Comparison of ENCODE assay signal across 8 mouse cellular contexts in genomic region chr8:64206411-64206861, GRCm38 (mm10). TPM values are rescaled to one million over a fixed set of nuclear protein-coding genes. Genes with fewer than 3 reads are reported as not detected.
DNase-seq lines count a peak whose midpoint lies in the region; ATAC-seq and TF ChIP-seq lines count a peak whose summit lies in the region.

No protein-coding gene starts in this region.

- WGBS in cerebellum, adult 2 months: 1% methylated on average over 12 of the region's 12 CpGs
- WGBS in forebrain, postnatal 0 days: under 1% methylated on average over 12 of the region's 12 CpGs
- WGBS in hindbrain, embryonic 10.5 days: under 1% methylated on average over 12 of the region's 12 CpGs
- 2% methylated on average over 12 of the region's 12 CpGs for WGBS in small intestine, adult 2 months

- DNase-seq in adipocyte (ENCODE audit: low spot score): peak; percentile 21
- peak; percentile 75 for DNase-seq in cerebellum, adult 2 months
- peak; percentile 62 for DNase-seq in forebrain, postnatal 0 days
- DNase-seq in hindbrain, embryonic 10.5 days (ENCODE audit: low spot score): peak; percentile 47
- peak; percentile 34 to 39 for DNase-seq in left cerebral cortex, postnatal 14 days (ENCODE audit: low spot score in 2 of 2)
- DNase-seq in lung, postnatal 4 days: peak; percentile 21 to 38
- DNase-seq in spleen, postnatal 4 days (ENCODE audit: low spot score in 2 of 2): no peak

- no peaks in the 10 kb centered on the region for H3K36me3 ChIP-seq in forebrain, postnatal 0 days (ENCODE audit: insufficient read depth)
- H3K36me3 ChIP-seq in hindbrain, embryonic 10.5 days: no peaks in the 10 kb centered on the region
- no peaks in the 10 kb centered on the region for H3K36me3 ChIP-seq in small intestine, adult 2 months (ENCODE audit: control insufficient read depth, insufficient read depth, low read length)

- intact Hi-C loops in left cerebral cortex, postnatal 14 days (cut with DNase I): loop anchor here (5.0 to 10.0 kb wide), 2 partner anchors 182 to 341 kb away; no protein-coding TSS in a partner anchor

- no peak for TF ChIP-seq POLR2A in cerebellum, adult 2 months (IDR thresholded peaks at IDR 0.05; ENCODE audit: borderline replicate concordance, insufficient read depth, low read length)
- no peak for TF ChIP-seq POLR2A in small intestine, adult 2 months (IDR thresholded peaks at IDR 0.05; ENCODE audit: low read depth, low read length)

- H3K9me3 ChIP-seq in forebrain, postnatal 0 days (ENCODE audit: low read length): no peaks in the 10 kb centered on the region
- H3K9me3 ChIP-seq in hindbrain, embryonic 10.5 days: no peaks in the 10 kb centered on the region

- H3K27ac ChIP-seq in cerebellum, adult 2 months (ENCODE audit: insufficient read depth, low read length): peak overlapping the region; percentile 99
- no peak overlapping the region for H3K27ac ChIP-seq in forebrain, postnatal 0 days (ENCODE audit: low read depth, low read length)
- no peak overlapping the region for H3K27ac ChIP-seq in hindbrain, embryonic 10.5 days
- H3K27ac ChIP-seq in small intestine, adult 2 months (ENCODE audit: insufficient read depth, low read depth, low read length): no peak overlapping the region

- H3K4me2 ChIP-seq in forebrain, postnatal 0 days (ENCODE audit: low read depth): peak overlapping the region; percentile 97

- H3K4me1 ChIP-seq in cerebellum, adult 2 months (ENCODE audit: control insufficient read depth, insufficient read depth, low read length): peaks cover 2% of the 10 kb centered on the region
- H3K4me1 ChIP-seq in forebrain, postnatal 0 days (ENCODE audit: insufficient read depth): peaks cover 3% of the 10 kb centered on the region; the same call in 1 of the 2 replicates
- peaks cover 28% of the 10 kb centered on the region for H3K4me1 ChIP-seq in hindbrain, embryonic 10.5 days (replicated peaks)
- 0 out of 2 replicates have a peak, but pooled peaks cover 4% of the 10 kb centered on the region for H3K4me1 ChIP-seq in small intestine, adult 2 months (ENCODE audit: control insufficient read depth, insufficient read depth, insufficient read length, low read length)

- peak; percentile 58 for ATAC-seq in forebrain, postnatal 0 days

- peak overlapping the region; percentile 70 for H3K4me3 ChIP-seq in cerebellum, adult 2 months (replicated peaks; ENCODE audit: insufficient read depth, low read depth, low read length)
- H3K4me3 ChIP-seq in forebrain, postnatal 0 days (ENCODE audit: low read depth, low read length): peak overlapping the region; percentile 69
- peak overlapping the region; percentile 77 for H3K4me3 ChIP-seq in hindbrain, embryonic 10.5 days
- peak overlapping the region; percentile 63 for H3K4me3 ChIP-seq in small intestine, adult 2 months (ENCODE audit: low read depth, low read length)

- H3K9ac ChIP-seq in forebrain, postnatal 0 days: peak overlapping the region; percentile 58; the same call in 1 of the 2 replicates

- TF ChIP-seq CTCF in cerebellum, adult 2 months (IDR thresholded peaks at IDR 0.05; ENCODE audit: borderline replicate concordance, insufficient read depth, low read depth, low read length): peak; percentile 45; the same call in 1 of the 2 replicates
- TF ChIP-seq CTCF in forebrain, postnatal 0 days (IDR thresholded peaks at IDR 0.05; ENCODE audit: low read depth): peak; percentile 53
- no peak for TF ChIP-seq CTCF in small intestine, adult 2 months (IDR thresholded peaks at IDR 0.05; ENCODE audit: extremely low read depth, insufficient read length, insufficient replicate concordance, low read depth, low read length)

- H3K27me3 ChIP-seq in cerebellum, adult 2 months (ENCODE audit: control insufficient read depth, insufficient read depth, low read length): no peaks in the 10 kb centered on the region
- H3K27me3 ChIP-seq in forebrain, postnatal 0 days (ENCODE audit: insufficient read depth, low read length): peaks cover 9% of the 10 kb centered on the region; the same call in 1 of the 2 replicates
- H3K27me3 ChIP-seq in hindbrain, embryonic 10.5 days (ENCODE audit: insufficient read depth, poor library complexity, severe bottlenecking): peaks cover 47% of the 10 kb centered on the region
- H3K27me3 ChIP-seq in small intestine, adult 2 months (ENCODE audit: control insufficient read depth, insufficient read depth, low read length): peaks cover 16% of the 10 kb centered on the region

RNA-seq across cellular contexts. Expression of gene Tll1, which starts 0.4 kb away (rescaled TPM):
- 9.8 and 10.1 TPM in 2 replicates for polyA plus RNA-seq in cerebellum, adult 2 months (2012; rRNA removed)
- total RNA-seq in forebrain, postnatal 0 days (2014; rRNA removed): 2.7 and 3.6 TPM in 2 replicates
- polyA plus RNA-seq in forebrain, postnatal 0 days (2015; fragmentation: Nextera tagmentation; extraction: Ambion mirVana): 0.49 and 1.3 TPM in 2 replicates
- polyA plus RNA-seq in hindbrain, embryonic 10.5 days (2016; fragmentation: Nextera tagmentation; extraction: Ambion mirVana): 1.1 and 1.3 TPM in 2 replicates
- total RNA-seq in left cerebral cortex, postnatal 14 days (2021): 1 to 10 TPM; 4.2 to 4.6 TPM
- polyA plus RNA-seq in small intestine, adult 2 months (2012; rRNA removed): 0.14 and 0.33 TPM in 2 replicates

Comparison
In these comparisons a context has a peak if more than half of its experiments do, and no peak if none do; other contexts are left out.
1. DNase-seq: peak in adipocyte (single experiment), cerebellum, adult 2 months (2 of 2), forebrain, postnatal 0 days (single experiment), hindbrain, embryonic 10.5 days (single experiment), left cerebral cortex, postnatal 14 days (2 of 2) and lung, postnatal 4 days (2 of 2); none in spleen, postnatal 4 days (0 of 2).
2. Peak in every context shown above with its lines, with median percentiles within 50 percentile points of each other: H3K4me3 ChIP-seq.